Mouse (Mus musculus) limb, embryonic 11.5 days (tissue): ENCODE measurements around the gene Xrcc5. TPM values are rescaled to one million over a fixed set of nuclear protein-coding genes. Genes with fewer than 3 reads are reported as not detected.

Source experiments
- ATAC-seq: fragments of 200-750 bp; cut with Nextera tagmentation; 2 replicates; pipeline ENCODE4 v1.8.0; 2017; ENCODE audit warnings: low read depth; ENCODE audit not compliant: insufficient number of reproducible peaks, low FRiP score, low TSS enrichment
- DNase-seq: peaks from one replicate; pipeline ENCODE4 v3.0.0-alpha.2; 2015; ENCODE audit warnings: low spot score
- H3K27ac ChIP-seq: fragments of 300-500 bp; sonication (generic); replicated peaks from 2 replicates; pipeline ENCODE4 v1.5.1; 2014; ENCODE audit warnings: low read depth, mild to moderate bottlenecking, low read length
- H3K27me3 ChIP-seq: fragments of 300-500 bp; sonication (generic); 2 replicates; pipeline ENCODE4 v1.6.1; 2014; ENCODE audit warnings: mild to moderate bottlenecking, low read length, mixed read lengths; ENCODE audit not compliant: control insufficient read depth, insufficient read depth
- H3K36me3 ChIP-seq: fragments of 300-500 bp; sonication (generic); 2 replicates; pipeline ENCODE4 v1.6.1; 2014; ENCODE audit warnings: mild to moderate bottlenecking, low read length, moderate library complexity, mixed read lengths; ENCODE audit not compliant: control insufficient read depth, insufficient read depth
- H3K4me1 ChIP-seq: fragments of 300-500 bp; sonication (generic); 2 replicates; pipeline ENCODE4 v1.6.1; 2014; ENCODE audit warnings: low read length, mixed read lengths; ENCODE audit not compliant: control insufficient read depth, insufficient read depth
- H3K4me2 ChIP-seq: fragments of 300-500 bp; sonication (generic); 2 replicates; pipeline ENCODE4 v1.6.1; 2014; ENCODE audit warnings: low read depth, mild to moderate bottlenecking, moderate library complexity; ENCODE audit not compliant: severe bottlenecking
- H3K4me3 ChIP-seq: fragments of 300-500 bp; sonication (generic); 2 replicates; pipeline ENCODE4 v1.5.1; 2014; ENCODE audit warnings: low read depth, low read length
- H3K9ac ChIP-seq: fragments of 300-500 bp; sonication (generic); 2 replicates; pipeline ENCODE4 v1.6.1; 2014; ENCODE audit warnings: mild to moderate bottlenecking, low read length
- H3K9me3 ChIP-seq: fragments of 300-500 bp; sonication (generic); 2 replicates; pipeline ENCODE4 v1.6.1; 2016; ENCODE audit warnings: low read length; ENCODE audit not compliant: control insufficient read depth
- WGBS: fragments of 180-500 bp; shearing (Covaris S2); extraction: QIAGEN DNeasy Blood & Tissue Kit; methylation state at CpG from one replicate; pipeline ENCODE4 v1.1.7; 2014; 5-methylcytosine and 5-hydroxymethylcytosine counted together
- polyA plus RNA-seq: library from polyadenylated mRNA; unstranded; fragments of >200 nt; fragmentation: Nextera tagmentation; extraction: Ambion mirVana; gene quantifications from 2 replicates; pipeline ENCODE4 v1.2.1, GENCODE M21; 2014

Xrcc5 gene
- polyA plus RNA-seq, 1 experiment from 2014 or later = 78.9 TPM

GRCm38 (mm10) chr1:72288527-72289150 is 18.6 kb upstream of the Xrcc5 start:
- 91% methylated on average over 4 of the region's 4 CpGs for WGBS
- Histone ChIP-seq H3K9me3 (no peaks in the 10 kb centered on the region), H3K9ac (no peak overlapping the region), H3K4me3 (no peak overlapping the region), H3K4me2 (no peak overlapping the region), H3K4me1 (no peaks in the 10 kb centered on the region), H3K36me3 (no peaks in the 10 kb centered on the region), H3K27me3 (no peaks in the 10 kb centered on the region), H3K27ac (no peak overlapping the region)
- ATAC-seq (no peak), DNase-seq (no peak)

- ATAC-seq = no peak
- no peaks in the 10 kb centered on the region for H3K4me1 ChIP-seq
- H3K27ac ChIP-seq = no peak overlapping the region
- H3K4me2 ChIP-seq = no peak overlapping the region
- 95% methylated on average over 4 of the region's 4 CpGs for WGBS
- DNase-seq = no peak
- no peaks in the 10 kb centered on the region for H3K36me3 ChIP-seq
- no peak overlapping the region for H3K4me3 ChIP-seq
- no peaks in the 10 kb centered on the region for H3K9me3 ChIP-seq
- H3K27me3 ChIP-seq = no peaks in the 10 kb centered on the region
- H3K9ac ChIP-seq = no peak overlapping the region
Measured at GRCm38 (mm10) chr1:72290896-72291295, 16.3 kb upstream of the Xrcc5 start.

- no peaks in the 10 kb centered on the region for H3K9me3 ChIP-seq
- no peaks in the 10 kb centered on the region for H3K27me3 ChIP-seq
- DNase-seq = no peak
- H3K9ac ChIP-seq = no peak overlapping the region
- WGBS = 94% methylated on average over 4 of the region's 4 CpGs
- no peak overlapping the region for H3K4me3 ChIP-seq
- ATAC-seq = no peak
- H3K4me2 ChIP-seq = no peak overlapping the region
- no peaks in the 10 kb centered on the region for H3K4me1 ChIP-seq
- H3K27ac ChIP-seq = no peak overlapping the region
- no peaks in the 10 kb centered on the region for H3K36me3 ChIP-seq
Measured at GRCm38 (mm10) chr1:72291421-72291820, 15.8 kb upstream of the Xrcc5 start.

GRCm38 (mm10) chr1:72291925-72292324 is 15.3 kb upstream of the Xrcc5 start:
- no peak overlapping the region for H3K27ac ChIP-seq
- no peak overlapping the region for H3K4me3 ChIP-seq
- WGBS = 95% methylated on average over 2 of the region's 2 CpGs
- H3K4me2 ChIP-seq = no peak overlapping the region
- no peaks in the 10 kb centered on the region for H3K36me3 ChIP-seq
- no peaks in the 10 kb centered on the region for H3K9me3 ChIP-seq
- no peak overlapping the region for H3K9ac ChIP-seq
- DNase-seq (no peak), ATAC-seq (no peak)
- no peaks in the 10 kb centered on the region for H3K4me1 ChIP-seq
- no peaks in the 10 kb centered on the region for H3K27me3 ChIP-seq

DNA sequence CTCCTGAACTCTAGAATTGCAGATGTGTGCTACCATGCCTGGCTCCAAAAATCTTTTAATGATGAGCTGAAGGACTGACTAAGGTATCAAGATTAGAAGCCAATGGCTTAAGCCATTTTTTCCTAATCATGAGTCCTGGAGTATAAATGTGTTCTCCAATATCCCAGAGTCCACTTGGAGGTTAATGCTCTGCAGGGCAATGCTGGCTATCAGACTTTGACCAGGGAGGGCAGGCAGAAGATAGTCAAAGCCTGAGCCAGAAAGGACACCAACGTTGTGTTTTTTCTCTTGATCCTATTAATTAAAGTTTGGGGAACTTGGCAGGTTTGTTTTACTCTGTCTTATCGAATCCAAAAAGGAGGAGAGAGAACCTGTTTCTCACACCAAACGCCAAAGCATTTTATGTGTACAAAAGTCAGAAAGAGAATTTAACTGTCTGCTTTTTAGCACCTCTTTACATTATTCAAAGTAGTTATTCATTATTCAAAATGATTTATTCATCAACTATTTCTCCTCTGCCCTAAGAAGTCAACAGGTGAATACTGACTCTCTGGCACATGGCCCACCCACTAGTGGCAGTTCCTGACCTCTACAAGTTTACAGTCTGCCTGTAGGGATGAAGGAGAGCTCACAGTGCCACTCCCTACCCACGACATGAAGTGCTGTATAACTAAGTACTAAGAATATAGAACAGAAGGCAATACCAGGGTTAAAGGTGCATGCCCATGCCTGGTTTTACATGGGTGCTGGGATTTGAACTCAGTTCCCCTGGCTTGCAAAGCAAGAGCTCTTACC is 13.2 kb upstream of the Xrcc5 start:
- no peak overlapping the region for H3K27ac ChIP-seq
- no peaks in the 10 kb centered on the region for H3K4me1 ChIP-seq
- no peaks in the 10 kb centered on the region for H3K9me3 ChIP-seq
- no peaks in the 10 kb centered on the region for H3K27me3 ChIP-seq
- DNase-seq (no peak), ATAC-seq (no peak)
- H3K36me3 ChIP-seq = no peaks in the 10 kb centered on the region
- no peak overlapping the region for H3K4me3 ChIP-seq
- 68% methylated on average over 4 of the region's 4 CpGs for WGBS
- H3K4me2 ChIP-seq = no peak overlapping the region
- H3K9ac ChIP-seq = no peak overlapping the region

GRCm38 (mm10) chr1:72295746-72296145 is 11.5 kb upstream of the Xrcc5 start:
- H3K4me1 ChIP-seq = no peaks in the 10 kb centered on the region
- no peak overlapping the region for H3K4me3 ChIP-seq
- 88% methylated on average over 8 of the region's 8 CpGs for WGBS
- ATAC-seq (no peak), DNase-seq (no peak)
- H3K4me2 ChIP-seq = no peak overlapping the region
- H3K9ac ChIP-seq = no peak overlapping the region
- no peak overlapping the region for H3K27ac ChIP-seq
- H3K36me3 ChIP-seq = no peaks in the 10 kb centered on the region
- H3K27me3 ChIP-seq = no peaks in the 10 kb centered on the region
- H3K9me3 ChIP-seq = no peaks in the 10 kb centered on the region

GRCm38 (mm10) chr1:72301845-72302244 is 5.4 kb upstream of the Xrcc5 start:
- Histone ChIP-seq H3K4me3 (no peak overlapping the region), H3K36me3 (no peaks in the 10 kb centered on the region), H3K4me2 (no peak overlapping the region), H3K27me3 (no peaks in the 10 kb centered on the region), H3K9ac (no peak overlapping the region), H3K4me1 (no peaks in the 10 kb centered on the region), H3K27ac (no peak overlapping the region), H3K9me3 (no peaks in the 10 kb centered on the region)
- ATAC-seq (no peak), DNase-seq (no peak)
- WGBS = 89% methylated on average over 1 of the region's 1 CpGs

DNA sequence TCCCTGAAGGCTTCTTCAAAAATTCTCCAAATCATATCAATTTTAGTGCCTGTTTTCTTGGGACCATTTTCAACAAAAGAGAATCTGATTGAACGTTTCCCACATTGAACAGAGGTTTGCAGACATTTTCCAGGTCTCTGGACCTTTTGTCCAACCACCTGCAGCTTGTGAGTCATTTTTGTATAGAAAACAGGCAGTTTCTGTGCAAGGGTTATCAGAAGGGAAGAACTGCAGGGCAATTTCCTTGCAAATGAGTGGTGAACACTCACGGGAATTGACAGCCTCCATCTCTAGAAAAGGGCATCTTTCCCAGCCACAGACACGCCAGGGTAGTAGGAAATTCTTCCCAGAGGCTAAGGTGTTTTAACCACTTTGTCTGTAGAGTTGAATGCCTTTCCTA is 980 bp upstream of the Xrcc5 start:
- no peak overlapping the region for H3K27ac ChIP-seq
- ATAC-seq = no peak

More for the DNA sequence above, 980 bp upstream of the Xrcc5 start:
- Histone ChIP-seq H3K4me3 (no peak overlapping the region), H3K9me3 (no peaks in the 10 kb centered on the region), H3K9ac (no peak overlapping the region), H3K4me2 (no peak overlapping the region), H3K4me1 (peaks cover 8% of the 10 kb centered on the region; the same call in 1 of the 2 replicates), H3K36me3 (no peaks in the 10 kb centered on the region), H3K27me3 (no peaks in the 10 kb centered on the region)
- DNase-seq = no peak
- WGBS = 85% methylated on average over 3 of the region's 3 CpGs
